Mouse (Mus musculus) erythroblast, adult 5-6 weeks (primary cell): ENCODE measurements around the gene Rap1gap. TPM values are rescaled to one million over a fixed set of nuclear protein-coding genes. Genes with fewer than 3 reads are reported as not detected.
A peak's percentile ranks its signal among the peaks of the same experiment; 100 is the strongest.

ENCODE experiments used
- ATAC-seq: replicated peaks from 2 replicates; pipeline ENCODE4 v1.8.0; 2016; ENCODE audit warnings: moderate number of reproducible peaks, mild to moderate bottlenecking, moderate TSS enrichment, inconsistent platforms; ENCODE audit not compliant: poor library complexity, low FRiP score, severe bottlenecking
- total RNA-seq, 2 experiments: library from RNA; stranded (forward) in 1 of 2; stranded (reverse) in 1 of 2; fragments of 150-400 nt in 1 of 2; fragments of 200-764, 138-1000 nt in 1 of 2; gene quantifications; 2 replicates each; pipeline versions ENCODE4 v1.2.3 to v1.2.4; 2015 to 2017; ENCODE audit warnings: low replicate concordance in 2 of 2

Gene Rap1gap
- total RNA-seq, 2 experiments from 2014 or later, result not detected

DNA sequence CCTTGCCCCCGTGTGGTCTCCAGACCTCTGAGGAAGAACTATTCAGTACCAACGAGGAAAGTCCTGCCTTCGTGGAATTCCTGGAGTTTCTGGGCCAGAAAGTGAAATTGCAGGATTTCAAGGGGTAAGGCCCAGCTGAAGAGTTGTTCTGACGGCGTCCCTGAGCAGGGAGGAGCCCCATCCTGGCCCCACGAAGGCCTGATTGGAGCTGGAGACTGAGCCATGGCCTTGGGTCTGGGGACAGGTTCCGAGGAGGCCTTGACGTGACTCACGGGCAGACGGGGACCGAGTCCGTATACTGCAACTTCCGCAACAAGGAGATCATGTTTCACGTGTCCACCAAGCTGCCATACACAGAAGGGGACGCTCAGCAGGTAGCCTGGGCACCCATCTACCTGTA lies 53.1 kb downstream of the Rap1gap start:
- no peak for ATAC-seq

DNA sequence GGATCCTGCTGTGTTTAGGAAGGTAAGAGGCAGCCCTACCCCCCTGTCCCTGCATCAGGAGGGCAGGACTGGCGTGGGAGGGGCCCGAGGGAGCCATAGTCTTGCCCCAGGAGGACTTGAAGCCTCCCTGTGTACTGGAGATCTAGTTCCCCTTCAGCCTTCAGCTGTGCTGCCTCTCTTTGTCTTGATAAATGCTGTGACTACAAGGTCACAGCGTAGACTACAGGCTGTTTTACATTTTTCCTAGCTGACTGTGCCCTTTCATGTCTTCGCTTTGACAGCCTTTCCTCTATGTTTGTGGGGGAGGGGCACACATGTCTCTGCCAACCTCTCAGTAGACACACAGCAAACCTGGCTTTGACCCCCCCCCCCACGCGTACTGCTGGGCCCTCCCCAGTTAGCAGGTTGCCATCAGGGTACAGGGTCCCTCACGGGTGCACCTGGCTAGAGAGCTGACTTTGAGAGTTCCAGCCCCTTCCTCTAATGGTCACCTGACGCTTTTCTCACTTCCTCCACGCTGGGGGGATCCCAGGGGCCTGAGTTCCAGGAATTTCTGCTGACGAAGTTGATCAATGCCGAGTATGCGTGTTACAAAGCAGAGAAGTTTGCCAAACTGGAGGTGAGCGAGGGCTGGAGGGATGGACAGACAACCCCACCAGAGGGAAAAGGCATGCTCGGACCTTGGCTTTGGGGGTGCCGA lies 55.0 kb downstream of the Rap1gap start:
- ATAC-seq, result no peak

DNA sequence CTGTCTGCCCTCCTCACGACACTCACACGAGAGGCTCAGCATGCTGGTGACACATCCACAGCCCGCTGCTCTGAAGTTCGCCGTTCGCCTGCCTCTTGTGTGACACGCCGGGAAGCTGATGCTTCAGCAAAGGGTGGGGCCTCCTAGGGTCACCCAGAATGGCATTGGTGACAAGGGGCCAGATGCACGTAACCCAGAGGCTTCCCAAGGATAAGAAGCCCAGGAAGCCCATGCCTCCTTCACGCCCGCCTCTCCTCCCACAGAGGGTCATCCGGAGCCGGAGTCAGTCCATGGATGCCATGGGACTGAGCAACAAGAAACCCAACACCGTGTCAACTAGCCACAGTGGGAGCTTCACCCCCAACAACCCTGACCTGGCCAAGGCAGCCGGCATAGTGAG lies 57.0 kb downstream of the Rap1gap start:
- ATAC-seq, result no peak

DNA sequence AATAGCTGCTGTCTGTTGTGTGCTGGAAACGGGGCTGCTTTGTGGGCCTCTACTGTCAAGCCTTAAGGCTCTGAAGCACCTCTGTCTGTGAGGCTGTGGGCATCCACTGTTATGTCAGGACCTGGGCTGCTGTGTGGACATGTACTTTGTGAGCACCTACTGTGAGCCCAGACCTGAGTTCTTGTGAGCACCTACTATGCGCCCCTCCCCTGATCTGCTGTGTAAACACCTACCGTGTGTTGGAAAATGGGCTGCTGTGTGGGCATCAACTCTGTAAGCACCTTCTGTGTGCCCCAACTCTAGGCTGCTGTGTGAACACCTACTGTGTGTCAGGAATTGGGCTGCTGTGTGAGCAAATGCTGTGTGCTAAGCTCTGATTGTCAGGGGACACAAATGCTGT lies 57.7 kb downstream of the Rap1gap start:
- ATAC-seq, result no peak

DNA sequence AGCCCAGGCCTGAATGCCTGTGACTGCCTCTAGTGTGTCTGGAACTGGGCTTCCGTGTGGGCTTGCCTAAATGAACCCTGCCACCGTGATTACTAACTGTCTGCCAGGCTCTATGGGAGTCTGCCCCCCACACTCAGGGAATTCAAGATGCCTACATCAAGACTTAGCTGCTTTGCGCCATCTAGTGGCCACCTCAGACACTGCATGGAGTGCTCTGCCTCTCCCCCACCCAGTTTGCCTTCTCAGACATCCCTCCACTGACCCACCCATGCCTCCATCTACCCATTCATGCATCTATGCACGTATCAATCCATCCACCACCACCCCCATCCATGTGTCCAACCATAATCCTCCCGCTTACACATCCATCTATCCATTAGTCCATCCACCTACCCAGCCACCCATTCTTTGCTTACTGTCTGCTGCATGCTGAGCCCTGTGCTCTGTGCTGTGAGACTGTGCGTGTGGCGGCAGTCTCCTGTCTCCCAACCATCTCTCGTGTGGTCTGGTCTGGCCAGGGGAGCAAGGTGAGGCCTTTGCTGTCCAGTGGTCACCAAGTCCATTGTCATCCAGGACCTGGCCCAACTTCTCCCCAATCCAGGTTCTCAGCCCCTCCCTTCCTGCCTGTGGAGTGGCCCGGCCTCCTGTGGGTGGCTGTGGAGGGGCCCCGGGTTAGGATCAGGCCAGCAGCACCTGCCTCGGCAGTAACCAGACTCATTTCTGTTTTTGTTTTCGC lies 58.3 kb downstream of the Rap1gap start:
- ATAC-seq, result peak; percentile 62

DNA sequence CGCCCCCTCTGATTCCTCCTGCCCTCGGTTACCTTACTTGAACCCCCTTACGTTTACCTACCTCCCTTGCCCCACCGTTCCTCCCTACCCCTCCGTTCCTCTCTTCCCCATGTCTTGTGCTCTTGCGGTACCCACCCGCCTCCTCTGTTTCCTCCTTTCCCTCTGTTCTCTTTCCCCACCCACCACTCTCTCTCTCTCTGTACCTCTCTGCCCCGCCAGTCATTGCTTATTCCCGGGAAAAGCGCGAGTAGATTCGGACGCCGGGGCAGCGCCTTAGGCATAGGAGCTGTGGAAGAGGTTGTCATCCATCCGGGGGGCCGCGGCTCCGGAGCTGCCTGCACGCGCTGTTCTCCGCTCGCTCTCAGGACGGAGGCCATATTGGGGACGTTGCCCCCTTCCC lies 59.0 kb downstream of the Rap1gap start:
- ATAC-seq, result no peak

DNA sequence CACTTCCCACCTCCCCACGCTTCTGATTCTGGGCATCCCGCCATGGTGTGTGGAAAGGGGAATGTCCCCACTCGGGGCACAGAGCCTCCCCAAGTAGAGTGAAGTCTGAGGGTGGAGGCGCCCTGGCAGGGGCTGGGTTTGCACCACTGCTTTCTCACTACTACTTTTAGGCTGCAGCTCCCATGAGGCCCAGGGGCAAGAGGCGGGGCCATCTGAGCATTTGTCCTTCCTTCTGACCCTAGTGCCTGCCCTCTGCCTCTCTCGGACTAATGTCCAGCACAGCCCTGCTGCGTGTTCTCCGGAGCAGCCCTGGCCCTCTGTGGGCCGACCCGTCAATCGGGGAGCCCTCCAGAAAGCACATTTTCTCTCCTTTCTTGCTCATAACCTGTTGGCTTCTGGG lies 59.7 kb downstream of the Rap1gap start:
- ATAC-seq, result no peak

DNA sequence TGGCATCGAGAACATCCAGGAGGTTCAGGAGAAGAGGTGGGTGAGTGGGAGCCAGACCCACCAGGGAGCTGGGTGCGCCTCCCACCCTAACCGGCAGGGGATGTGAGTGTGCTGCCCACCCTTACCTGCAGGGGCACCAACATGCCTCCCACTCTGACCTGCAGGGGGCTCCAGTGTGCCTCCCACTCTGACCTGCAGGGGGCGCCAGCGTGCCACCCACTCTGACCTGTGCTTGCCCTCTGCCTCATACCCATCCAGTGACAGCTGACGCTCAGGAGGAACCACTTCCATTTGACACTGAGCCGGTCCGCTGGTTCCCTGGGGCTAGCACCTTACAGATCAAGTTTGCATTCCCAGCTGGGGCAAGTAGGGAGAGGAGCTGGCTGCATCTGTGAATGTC lies 60.2 kb downstream of the Rap1gap start:
- ATAC-seq, result 0 out of 2 replicates have a peak, but pooled peaks have one; percentile 26

DNA sequence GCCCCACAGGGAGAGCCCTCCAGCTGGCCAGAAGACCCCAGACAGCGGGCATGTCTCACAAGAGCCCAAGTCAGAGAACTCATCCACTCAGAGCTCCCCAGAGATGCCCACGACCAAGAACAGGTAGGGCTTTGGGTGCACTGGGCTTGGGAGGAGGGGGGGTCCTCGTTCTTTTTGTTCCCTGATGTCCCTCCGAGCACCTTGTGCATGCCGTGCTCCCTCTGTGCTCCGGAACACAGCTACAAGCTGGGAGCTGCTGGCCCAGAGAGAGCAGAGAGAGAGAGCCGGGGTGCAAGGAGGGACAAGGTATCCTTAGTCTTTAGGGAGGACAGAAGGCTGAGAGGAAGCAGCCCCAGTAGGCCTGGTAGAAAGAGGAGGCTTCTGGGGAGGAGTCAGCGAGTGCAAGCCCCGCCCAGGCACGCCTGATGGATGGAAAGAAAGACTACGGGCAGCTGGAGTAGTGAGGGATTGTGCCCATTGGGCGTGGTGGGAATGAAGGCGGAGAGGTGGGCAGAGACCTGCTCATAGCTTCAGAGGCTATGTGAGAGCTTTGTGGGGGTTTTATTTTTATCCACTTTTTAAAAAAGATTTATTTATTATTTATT lies 61.1 kb downstream of the Rap1gap start:
- no peak for ATAC-seq

DNA sequence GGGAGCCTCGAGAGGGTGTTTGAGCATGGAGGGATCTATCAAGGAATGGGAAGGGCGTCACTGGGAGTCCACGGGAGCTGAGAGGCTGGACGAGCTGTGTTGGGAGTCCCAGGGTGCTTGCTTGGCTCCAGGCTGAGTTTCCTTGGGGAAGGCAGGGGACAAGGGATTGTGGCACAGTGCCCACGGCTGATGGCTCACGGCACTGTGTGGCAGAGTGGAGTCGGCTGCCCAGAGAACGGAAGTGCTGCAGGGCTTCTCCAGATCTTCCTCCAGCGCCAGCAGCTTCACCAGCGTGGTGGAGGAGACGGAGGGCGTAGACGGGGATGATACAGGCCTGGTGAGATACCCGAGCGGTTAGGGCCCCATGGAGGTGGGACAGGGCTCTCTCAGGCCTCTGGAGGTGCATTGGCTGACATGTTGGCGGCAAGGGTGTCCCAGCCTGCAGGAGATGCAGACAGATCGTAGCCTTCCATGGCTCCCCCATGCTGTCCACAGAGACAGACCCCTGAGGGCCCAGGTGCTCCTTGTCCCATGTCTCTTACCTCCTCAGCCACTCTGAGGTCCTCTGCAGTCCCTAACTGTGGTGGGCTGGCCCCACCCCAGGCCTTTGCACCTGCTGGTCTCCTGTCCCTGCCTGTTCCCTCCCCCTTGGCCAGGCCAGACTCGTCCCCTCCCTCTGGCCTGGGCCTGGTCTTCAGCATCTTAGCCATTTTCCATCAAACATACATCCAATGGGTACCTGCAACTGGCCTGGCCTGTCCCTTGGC lies 62.4 kb downstream of the Rap1gap start:
- ATAC-seq, result no peak

DNA sequence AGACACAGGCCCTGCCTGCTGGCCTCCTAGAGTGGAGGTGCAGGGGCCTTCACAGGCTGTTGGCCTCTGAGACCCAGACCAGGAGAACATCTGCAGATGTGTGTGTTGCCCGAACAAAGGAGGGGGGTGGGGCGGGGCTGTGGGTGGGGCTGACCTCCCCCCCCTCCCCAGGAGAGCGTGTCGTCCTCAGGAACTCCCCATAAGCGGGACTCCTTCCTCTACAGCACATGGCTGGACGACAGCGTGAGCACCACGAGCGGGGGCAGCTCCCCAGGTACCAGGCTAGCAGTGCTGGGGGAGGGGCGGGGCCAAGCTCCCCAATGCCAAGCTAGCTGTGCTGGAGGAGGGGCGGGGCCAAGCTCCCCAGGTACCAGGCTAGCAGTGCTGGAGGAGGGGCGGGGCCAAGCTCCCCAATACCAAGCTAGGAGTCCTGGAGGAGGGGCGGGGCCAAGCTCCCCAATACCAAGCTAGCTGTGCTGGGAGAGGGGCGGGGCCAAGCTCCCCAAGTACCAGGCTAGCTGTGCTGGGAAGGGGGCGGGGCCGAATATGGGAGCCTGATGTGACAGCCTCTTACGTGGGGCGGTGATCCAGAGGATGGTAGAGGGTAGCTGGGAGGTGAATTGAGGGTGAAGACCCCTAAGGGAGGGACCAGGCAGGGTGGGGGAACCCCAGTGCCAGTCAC lies 63.1 kb downstream of the Rap1gap start:
- ATAC-seq, result peak; percentile 15; the same call in 1 of the 2 replicates

DNA sequence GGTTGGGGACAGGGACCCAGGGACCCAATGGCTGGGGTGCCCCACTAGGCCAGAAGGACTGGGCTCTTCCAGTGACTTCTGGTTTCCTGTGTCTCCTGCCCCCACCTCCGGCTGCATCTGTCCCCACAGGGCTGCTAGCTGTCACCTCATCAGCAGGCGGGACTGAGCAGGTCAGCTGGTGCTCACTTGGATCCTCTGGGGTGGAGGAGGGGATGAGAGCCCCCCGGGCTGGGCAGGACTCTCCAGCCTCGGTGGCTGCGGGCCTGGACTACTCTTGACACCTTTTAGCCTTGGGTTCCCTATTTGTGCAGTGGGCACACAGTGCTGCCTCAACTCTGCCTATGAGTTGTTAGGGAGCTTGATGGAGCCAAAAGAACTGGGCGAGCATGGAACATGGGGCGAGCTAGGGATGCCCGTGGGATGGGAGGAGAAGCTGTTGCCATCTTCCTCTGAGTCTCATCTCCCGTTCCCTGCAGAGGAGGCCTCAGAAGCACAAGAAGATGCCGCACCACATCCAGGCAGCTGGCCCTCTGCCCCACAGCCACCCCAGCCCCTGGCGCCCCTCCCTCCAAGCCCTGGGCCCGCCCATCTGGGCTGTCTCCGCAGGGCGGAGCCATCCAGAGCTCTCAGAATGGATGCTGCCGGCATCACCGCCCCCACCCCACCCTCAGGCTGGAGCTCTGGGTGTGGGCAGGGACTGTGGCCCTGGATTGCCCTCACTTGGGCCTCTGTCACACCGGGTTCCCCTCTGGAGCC lies 64.1 kb downstream of the Rap1gap start:
- ATAC-seq, result no peak

DNA sequence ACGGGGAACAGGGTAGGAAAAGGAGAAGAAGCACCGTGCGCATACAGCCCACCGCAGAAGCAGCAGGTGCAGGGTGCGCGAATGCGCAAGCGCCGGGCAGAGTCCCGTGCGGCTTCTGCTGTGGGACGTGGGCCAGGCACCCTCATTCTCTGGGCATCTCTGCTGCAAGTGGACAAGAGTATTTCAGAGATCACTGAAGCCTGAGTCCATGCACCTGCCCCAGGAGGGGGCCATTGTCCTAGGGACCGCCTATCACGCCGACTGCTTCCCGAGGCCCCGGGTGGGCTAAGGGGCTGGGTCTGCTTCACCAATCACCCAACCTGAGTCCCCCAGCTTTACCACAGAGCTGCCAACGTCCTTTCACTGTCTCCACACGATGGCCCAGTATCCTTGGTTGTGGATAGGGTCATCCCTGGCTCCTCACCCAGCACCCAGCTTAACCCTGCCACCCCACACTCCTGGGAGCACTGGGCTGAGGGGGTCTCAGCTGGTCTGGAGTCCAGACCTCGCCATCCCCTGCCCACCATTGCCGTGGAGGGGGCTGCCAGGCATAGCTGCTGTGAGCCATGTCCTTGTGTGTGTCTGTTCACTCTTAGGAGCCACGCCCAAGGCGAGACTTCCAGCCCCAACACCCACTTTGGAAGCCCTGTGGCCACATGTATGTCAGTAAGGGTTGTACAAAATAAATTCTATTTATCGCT lies 64.8 kb downstream of the Rap1gap start:
- no peak for ATAC-seq

DNA sequence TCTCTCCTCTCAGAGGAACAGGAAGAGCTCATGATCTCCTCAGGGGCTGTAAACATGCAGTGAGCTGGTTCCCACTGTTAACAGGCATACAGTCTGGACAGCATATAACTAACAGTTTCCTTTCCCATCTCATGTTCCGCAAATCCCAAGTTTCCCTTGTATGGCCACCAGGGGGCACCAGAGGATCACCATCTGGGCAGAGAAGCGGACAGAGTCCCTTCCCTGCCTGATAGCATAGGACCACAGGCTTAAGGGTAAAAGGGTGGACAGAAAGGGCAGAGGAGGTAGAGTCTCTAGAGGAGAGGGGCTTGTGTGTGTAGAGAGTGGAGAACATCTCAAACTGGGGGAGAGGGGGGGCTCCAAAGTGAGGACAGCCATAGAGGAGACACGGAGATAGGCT lies 65.6 kb downstream of the Rap1gap start:
- peak; percentile 64 for ATAC-seq

DNA sequence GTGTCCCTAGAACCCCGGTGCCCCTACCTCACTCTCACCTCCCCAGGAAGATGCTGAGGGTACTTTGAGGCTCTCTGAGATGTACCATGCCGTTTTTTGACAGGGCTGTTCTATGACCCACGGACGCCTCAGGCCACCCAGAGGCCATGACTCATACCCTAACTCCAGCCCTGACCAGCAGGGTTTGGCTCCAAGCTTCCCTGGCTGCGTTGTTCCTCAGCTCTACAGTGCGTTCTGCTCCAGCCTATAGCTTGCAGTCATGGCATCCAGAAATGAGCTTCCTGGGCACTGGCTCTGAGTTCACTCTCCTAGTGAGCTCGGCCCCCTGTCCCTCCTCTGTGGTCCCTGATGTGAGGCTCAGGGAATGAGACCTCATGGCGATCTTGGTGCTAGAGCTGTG lies 66.2 kb downstream of the Rap1gap start:
- no peak for ATAC-seq

DNA sequence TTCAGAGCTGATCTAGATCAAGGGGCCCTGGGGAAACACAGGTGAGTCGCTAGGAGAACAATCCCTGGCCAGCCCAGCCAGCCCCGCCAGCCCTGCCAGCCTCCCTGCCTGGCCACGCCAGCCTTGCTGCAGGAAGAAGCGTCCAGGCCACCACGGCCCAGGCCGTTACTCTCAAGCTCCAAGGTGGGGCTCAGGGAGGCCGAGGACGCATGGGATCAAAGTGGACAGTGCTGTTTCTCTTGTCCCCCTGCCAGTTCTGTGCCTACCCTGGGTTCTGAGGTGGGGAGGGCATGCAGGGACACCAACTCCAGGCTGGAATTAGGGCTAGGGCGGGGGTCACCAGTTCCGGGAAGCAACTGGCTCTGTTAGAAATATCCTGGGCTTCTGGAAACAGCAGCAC lies 67.4 kb downstream of the Rap1gap start:
- no peak for ATAC-seq

DNA sequence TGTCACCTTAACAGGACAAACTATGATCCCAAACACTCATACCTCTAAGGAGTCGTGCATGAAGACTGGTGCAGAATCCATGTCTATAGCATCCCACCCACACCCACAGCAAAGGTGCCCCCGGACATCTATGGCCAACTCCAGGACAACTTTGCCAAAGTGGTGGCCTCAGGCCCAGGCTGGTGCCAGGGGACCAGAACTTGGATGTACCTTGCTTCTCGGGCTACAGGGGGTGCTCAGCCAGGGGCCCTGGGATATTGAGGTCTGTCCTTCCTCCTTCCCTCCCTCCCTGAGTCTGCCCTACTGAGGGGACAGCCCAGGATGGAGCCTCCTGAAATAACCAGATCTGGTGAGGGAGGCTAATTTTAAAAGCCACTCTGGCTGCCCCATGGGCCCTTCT lies 67.8 kb downstream of the Rap1gap start:
- no peak for ATAC-seq

DNA sequence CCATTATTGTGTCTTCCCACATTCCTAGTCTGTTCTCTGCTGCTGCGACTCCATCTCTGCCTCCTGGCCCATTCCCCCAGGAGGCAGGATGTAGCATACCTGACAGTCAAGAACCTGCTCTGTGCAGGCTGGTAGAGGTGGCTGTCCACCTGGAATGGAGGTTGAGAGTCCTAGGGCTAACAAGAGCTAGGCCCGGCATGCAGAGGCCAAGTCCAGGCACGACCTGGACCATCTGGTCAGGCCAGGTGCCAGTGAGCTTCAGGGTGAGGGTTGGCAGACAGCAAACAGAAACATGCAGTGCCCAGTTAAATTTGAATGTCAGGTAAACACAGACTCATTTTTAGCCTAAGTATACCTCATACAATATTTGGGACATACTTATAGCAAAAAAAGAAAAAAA lies 68.4 kb downstream of the Rap1gap start:
- ATAC-seq, result no peak

DNA sequence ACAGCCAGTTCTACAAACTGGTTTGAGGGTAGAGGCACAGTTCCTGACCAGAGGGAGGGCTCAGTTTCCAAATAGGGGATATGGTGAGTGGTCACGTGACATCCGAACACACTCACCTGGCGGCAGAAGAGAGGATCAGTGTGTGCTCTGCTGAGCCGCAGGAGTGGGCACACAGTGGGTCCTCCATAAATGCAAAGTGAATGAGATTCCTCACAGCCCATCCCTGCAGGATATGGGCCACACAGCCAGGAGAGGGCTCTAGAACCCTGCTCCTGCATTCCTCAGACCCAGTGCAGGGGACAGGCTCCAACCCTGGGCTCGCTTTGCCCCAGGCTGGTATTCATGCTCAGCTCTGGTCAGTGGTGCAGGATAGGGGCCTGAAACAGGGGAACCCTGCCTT lies 68.9 kb downstream of the Rap1gap start:
- ATAC-seq, result no peak
